Mouse (Mus musculus): ENCODE results near the gene Gtf2a2. TPM values are rescaled to one million over a fixed set of nuclear protein-coding genes. Genes with fewer than 3 reads are reported as not detected.

The Gtf2a2 gene
- polyA plus RNA-seq (2015; fragmentation: Nextera tagmentation; extraction: Ambion mirVana) = 174 and 181 TPM in 2 replicates

GRCm38 (mm10) chr9:70012408-70012901, at the start of gene Gtf2a2:
Gtf2a2 (plus strand) TSS chr9:70012550.
- peaks cover 18% of the 10 kb centered on the region for H3K36me3 ChIP-seq (ENCODE audit: insufficient read depth, low read length)
- peak; percentile 97 for ATAC-seq (ENCODE audit: low FRiP score, low TSS enrichment)
- H3K9me3 ChIP-seq (ENCODE audit: low read length) = no peaks in the 10 kb centered on the region
- H3K27me3 ChIP-seq (ENCODE audit: insufficient read depth, low read length) = no peaks in the 10 kb centered on the region
- peak within 1 kb of the TSS; percentile 77 for H3K4me3 ChIP-seq (ENCODE audit: low read length)
- H3K4me1 ChIP-seq (ENCODE audit: insufficient read depth, low read length) = peaks cover 16% of the 10 kb centered on the region
- WGBS = under 1% methylated on average over 54 of the region's 57 CpGs
- H3K9ac ChIP-seq (replicated peaks; ENCODE audit: low read length) = peak within 1 kb of the TSS; percentile 84
- H3K4me2 ChIP-seq (replicated peaks; ENCODE audit: low read depth, low read length) = peak within 1 kb of the TSS; percentile 68
- H3K27ac ChIP-seq (ENCODE audit: low read length) = peak within 1 kb of the TSS; percentile 89

DNA sequence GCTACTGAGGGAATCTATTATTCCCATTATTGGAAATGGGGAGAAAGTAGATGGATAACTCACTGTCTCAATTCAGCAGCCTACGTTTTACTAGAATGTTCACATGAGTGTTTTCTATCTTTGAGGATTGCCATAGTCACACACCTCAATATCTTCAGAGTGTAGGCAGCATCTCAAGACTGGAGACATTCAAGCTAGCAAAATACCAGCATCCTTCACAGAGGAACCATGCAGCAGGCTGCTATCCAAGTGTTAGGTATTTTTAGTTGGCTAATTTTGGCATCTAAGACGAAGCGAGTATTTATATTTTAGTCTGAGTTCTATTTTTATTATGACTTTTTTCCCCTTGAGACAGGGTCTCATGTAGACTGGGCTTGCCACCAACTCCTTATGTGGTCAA, 48.0 kb upstream of the Gtf2a2 start:
- no peak overlapping the region for H3K9ac ChIP-seq (replicated peaks; ENCODE audit: low read length)
- H3K4me1 ChIP-seq (ENCODE audit: insufficient read depth, low read length) = 0 out of 2 replicates have a peak, but pooled peaks cover 4% of the 10 kb centered on the region
- no peaks in the 10 kb centered on the region for H3K36me3 ChIP-seq (ENCODE audit: insufficient read depth, low read length)
- H3K4me2 ChIP-seq (replicated peaks; ENCODE audit: low read depth, low read length) = no peak overlapping the region
- H3K9me3 ChIP-seq (ENCODE audit: low read length) = no peaks in the 10 kb centered on the region; the same call in 1 of the 2 replicates
- peaks cover 2% of the 10 kb centered on the region; the same call in 1 of the 2 replicates for H3K27me3 ChIP-seq (ENCODE audit: insufficient read depth, low read length)
- no peak overlapping the region for H3K27ac ChIP-seq (ENCODE audit: low read length)
- WGBS = 80% methylated on average over 3 of the region's 3 CpGs
- ATAC-seq (ENCODE audit: low FRiP score, low TSS enrichment) = no peak
- no peak overlapping the region for H3K4me3 ChIP-seq (ENCODE audit: low read length)

GRCm38 (mm10) chr9:69985526-69985925, 26.8 kb upstream of the Gtf2a2 start:
- no peak for ATAC-seq (ENCODE audit: low FRiP score, low TSS enrichment)
- Histone ChIP-seq H3K4me2 (replicated peaks; ENCODE audit: low read depth, low read length) (no peak overlapping the region), H3K27me3 (ENCODE audit: insufficient read depth, low read length) (no peaks in the 10 kb centered on the region), H3K27ac (ENCODE audit: low read length) (no peak overlapping the region), H3K9me3 (ENCODE audit: low read length) (no peaks in the 10 kb centered on the region), H3K36me3 (ENCODE audit: insufficient read depth, low read length) (no peaks in the 10 kb centered on the region), H3K4me3 (ENCODE audit: low read length) (no peak overlapping the region), H3K4me1 (ENCODE audit: insufficient read depth, low read length) (peaks cover 6% of the 10 kb centered on the region), H3K9ac (replicated peaks; ENCODE audit: low read length) (no peak overlapping the region)
- 91% methylated on average over 1 of the region's 1 CpGs for WGBS

- Histone ChIP-seq H3K9me3 (ENCODE audit: low read length) (no peaks in the 10 kb centered on the region), H3K4me2 (replicated peaks; ENCODE audit: low read depth, low read length) (no peak overlapping the region), H3K27me3 (ENCODE audit: insufficient read depth, low read length) (no peaks in the 10 kb centered on the region), H3K4me3 (ENCODE audit: low read length) (no peak overlapping the region), H3K9ac (replicated peaks; ENCODE audit: low read length) (no peak overlapping the region), H3K36me3 (ENCODE audit: insufficient read depth, low read length) (no peaks in the 10 kb centered on the region), H3K4me1 (ENCODE audit: insufficient read depth, low read length) (peaks cover 11% of the 10 kb centered on the region), H3K27ac (ENCODE audit: low read length) (no peak overlapping the region)
- no peak for ATAC-seq (ENCODE audit: low FRiP score, low TSS enrichment)
- WGBS = 70% methylated on average over 10 of the region's 10 CpGs
These were observed 26.3 kb upstream of the Gtf2a2 start for GRCm38 (mm10) chr9:69986063-69986462.

DNA sequence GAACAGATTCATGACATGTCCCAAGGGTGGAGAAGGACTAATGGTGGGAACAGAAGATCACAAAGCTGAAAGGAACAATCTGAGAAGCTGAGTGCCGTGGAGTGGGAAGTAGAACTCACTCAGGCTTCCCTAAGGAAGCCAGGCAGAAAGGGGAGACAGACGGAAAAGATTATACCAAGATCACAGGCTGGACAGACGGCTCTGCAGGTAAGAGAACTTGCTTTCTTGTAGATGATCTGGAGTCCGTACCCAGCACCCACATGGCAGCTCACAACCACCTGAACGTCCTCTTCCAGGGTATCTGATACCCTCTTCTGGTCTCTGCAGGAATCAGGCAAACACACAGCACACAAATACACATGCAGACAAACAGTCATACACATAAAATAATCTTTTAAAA, 25.8 kb upstream of the Gtf2a2 start:
- Histone ChIP-seq H3K4me3 (ENCODE audit: low read length) (no peak overlapping the region), H3K4me1 (ENCODE audit: insufficient read depth, low read length) (peaks cover 16% of the 10 kb centered on the region), H3K27me3 (ENCODE audit: insufficient read depth, low read length) (no peaks in the 10 kb centered on the region), H3K36me3 (ENCODE audit: insufficient read depth, low read length) (no peaks in the 10 kb centered on the region), H3K9ac (replicated peaks; ENCODE audit: low read length) (no peak overlapping the region), H3K9me3 (ENCODE audit: low read length) (no peaks in the 10 kb centered on the region), H3K4me2 (replicated peaks; ENCODE audit: low read depth, low read length) (no peak overlapping the region), H3K27ac (ENCODE audit: low read length) (no peak overlapping the region)
- no peak for ATAC-seq (ENCODE audit: low FRiP score, low TSS enrichment)
- 83% methylated on average over 5 of the region's 5 CpGs for WGBS

- Histone ChIP-seq H3K9me3 (ENCODE audit: low read length) (no peaks in the 10 kb centered on the region), H3K4me2 (replicated peaks; ENCODE audit: low read depth, low read length) (no peak overlapping the region), H3K4me1 (ENCODE audit: insufficient read depth, low read length) (peaks cover 26% of the 10 kb centered on the region), H3K27ac (ENCODE audit: low read length) (no peak overlapping the region), H3K9ac (replicated peaks; ENCODE audit: low read length) (no peak overlapping the region), H3K4me3 (ENCODE audit: low read length) (no peak overlapping the region), H3K27me3 (ENCODE audit: insufficient read depth, low read length) (no peaks in the 10 kb centered on the region), H3K36me3 (ENCODE audit: insufficient read depth, low read length) (no peaks in the 10 kb centered on the region)
- WGBS = 0% methylated on average over 3 of the region's 3 CpGs
- no peak for ATAC-seq (ENCODE audit: low FRiP score, low TSS enrichment)
These were observed 24.8 kb upstream of the Gtf2a2 start for GRCm38 (mm10) chr9:69987579-69987978.

GRCm38 (mm10) chr9:69988706-69989302, 23.5 kb upstream of the Gtf2a2 start:
- Histone ChIP-seq H3K9ac (replicated peaks; ENCODE audit: low read length) (peak overlapping the region; percentile 99), H3K36me3 (ENCODE audit: insufficient read depth, low read length) (0 out of 2 replicates have a peak, but pooled peaks cover 4% of the 10 kb centered on the region), H3K27ac (ENCODE audit: low read length) (peak overlapping the region; percentile 98), H3K4me1 (ENCODE audit: insufficient read depth, low read length) (peaks cover 37% of the 10 kb centered on the region), H3K4me3 (ENCODE audit: low read length) (peak overlapping the region; percentile 100), H3K9me3 (ENCODE audit: low read length) (no peaks in the 10 kb centered on the region), H3K27me3 (ENCODE audit: insufficient read depth, low read length) (no peaks in the 10 kb centered on the region), H3K4me2 (replicated peaks; ENCODE audit: low read depth, low read length) (peak overlapping the region; percentile 76)
- 0 out of 2 replicates have a peak, but pooled peaks have one; percentile 10 for ATAC-seq (ENCODE audit: low FRiP score, low TSS enrichment)
- WGBS = 39% methylated on average over 16 of the region's 16 CpGs

- Histone ChIP-seq H3K4me3 (ENCODE audit: low read length) (peak within 1 kb of the TSS; percentile 100), H3K4me1 (ENCODE audit: insufficient read depth, low read length) (peaks cover 37% of the 10 kb centered on the region), H3K36me3 (ENCODE audit: insufficient read depth, low read length) (0 out of 2 replicates have a peak, but pooled peaks cover 5% of the 10 kb centered on the region), H3K9me3 (ENCODE audit: low read length) (no peaks in the 10 kb centered on the region), H3K9ac (replicated peaks; ENCODE audit: low read length) (peak within 1 kb of the TSS; percentile 99), H3K4me2 (replicated peaks; ENCODE audit: low read depth, low read length) (peak within 1 kb of the TSS; percentile 76), H3K27ac (ENCODE audit: low read length) (peak within 1 kb of the TSS; percentile 98), H3K27me3 (ENCODE audit: insufficient read depth, low read length) (no peaks in the 10 kb centered on the region)
- peak; percentile 95 for ATAC-seq (ENCODE audit: low FRiP score, low TSS enrichment)
- WGBS = under 1% methylated on average over 75 of the region's 76 CpGs
These were observed 22.8 kb upstream of the Gtf2a2 start, which contains the start of gene Bnip2 for GRCm38 (mm10) chr9:69989303-69990121. Bnip2 (plus strand) TSS chr9:69989466.

- peak overlapping the region; percentile 76 for H3K4me2 ChIP-seq (replicated peaks; ENCODE audit: low read depth, low read length)
- peak overlapping the region; percentile 100 for H3K4me3 ChIP-seq (ENCODE audit: low read length)
- no peaks in the 10 kb centered on the region for H3K9me3 ChIP-seq (ENCODE audit: low read length)
- H3K4me1 ChIP-seq (ENCODE audit: insufficient read depth, low read length) = peaks cover 37% of the 10 kb centered on the region
- no peaks in the 10 kb centered on the region for H3K27me3 ChIP-seq (ENCODE audit: insufficient read depth, low read length)
- WGBS = 13% methylated on average over 5 of the region's 5 CpGs
- no peak for ATAC-seq (ENCODE audit: low FRiP score, low TSS enrichment)
- H3K9ac ChIP-seq (replicated peaks; ENCODE audit: low read length) = peak overlapping the region; percentile 57
- no peak overlapping the region for H3K27ac ChIP-seq (ENCODE audit: low read length)
- 0 out of 2 replicates have a peak, but pooled peaks cover 8% of the 10 kb centered on the region for H3K36me3 ChIP-seq (ENCODE audit: insufficient read depth, low read length)
These were observed 22.0 kb upstream of the Gtf2a2 start for GRCm38 (mm10) chr9:69990346-69990745.

Data from kidney, embryonic 16.5 days (tissue).